Mouse (Mus musculus) brain, adult 10 weeks (tissue): ENCODE results near the gene Rtraf. TPM values are rescaled to one million over a fixed set of nuclear protein-coding genes. Genes with fewer than 3 reads are reported as not detected.

ENCODE experiments used
- polyA plus RNA-seq: library from polyadenylated mRNA; stranded (reverse); fragments of 350-450 nt; fragmentation: Illumina TruSeq; extraction: RNeasy Lipid Tissue Mini Kit (QIAGEN cat#74804); gene quantifications from one replicate; pipeline ENCODE4 v1.2.3, GENCODE M21; 2015; ENCODE audit warnings: low read depth, low replicate concordance

Rtraf gene
- polyA plus RNA-seq, result 119 TPM

GRCm38 (mm10) chr14:19823321-19824142, at the start of gene Rtraf:
TSS of gene Rtraf (minus strand) at chr14:19823824.

Other genes starting within 250 kb of the Rtraf start
- 2.5 TPM for gene Gm2237, start 238.7 kb downstream of the Rtraf start, polyA plus RNA-seq
- not detected for gene Gm5458, start 221.2 kb downstream of the Rtraf start, polyA plus RNA-seq
- gene Nid2, start 72.6 kb downstream of the Rtraf start, polyA plus RNA-seq, result 2.1 TPM
- gene Gng2, start 153.8 kb upstream of the Rtraf start, polyA plus RNA-seq, result 225 TPM